ENCODE assay signal across 25 mouse cellular contexts in the genomic region with DNA sequence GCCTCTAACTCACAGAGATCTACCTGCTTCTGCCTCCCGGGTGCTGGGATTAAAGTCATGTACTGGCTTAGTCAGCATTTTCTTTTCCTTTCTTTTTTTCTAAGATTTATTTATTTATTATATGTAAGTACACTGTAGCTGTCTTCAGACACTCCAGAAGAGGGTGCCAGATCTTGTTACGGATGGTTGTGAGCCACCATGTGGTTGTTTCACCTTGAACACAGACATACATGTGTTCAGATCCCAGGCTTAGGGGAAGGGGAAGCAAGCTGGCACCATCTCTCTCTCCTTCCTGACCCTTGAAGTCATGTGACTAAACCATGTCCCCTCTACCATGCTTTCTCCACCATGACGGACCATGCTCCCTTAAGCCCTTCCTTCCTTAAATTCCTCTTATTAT.
DNase-seq lines count a peak whose midpoint lies in the region; ATAC-seq and TF ChIP-seq lines count a peak whose summit lies in the region.
"Had no signal": no experiment of that assay in that cellular context is flagged by ENCODE, and none has a peak within 500 bp of the region (broad histone marks: within the 10 kb centered on the region; RNA-seq: fewer than 3 reads in every experiment).

No protein-coding gene starts in this region.

- H3K36me3 ChIP-seq in hindbrain, postnatal 0 days (ENCODE audit: insufficient read depth, low read length): no peaks in the 10 kb centered on the region
- H3K36me3 ChIP-seq in hindbrain, embryonic 13.5 days: no peaks in the 10 kb centered on the region
- no peaks in the 10 kb centered on the region for H3K36me3 ChIP-seq in thymus, adult 2 months (ENCODE audit: control insufficient read depth, insufficient read depth, low read length)
- H3K36me3 ChIP-seq in myocyte (ENCODE audit: control insufficient read depth, insufficient read depth): no peaks in the 10 kb centered on the region
- H3K36me3 ChIP-seq: embryonic facial prominence, embryonic 12.5 days; embryonic facial prominence, embryonic 15.5 days; forebrain, embryonic 12.5 days; forebrain, embryonic 15.5 days; G1E; heart, embryonic 12.5 days; heart, embryonic 15.5 days; hindbrain, embryonic 10.5 days had no signal

- H3ac ChIP-seq in myocyte (ENCODE audit: control insufficient read depth, insufficient read length): no peak overlapping the region

- H3K4me1 ChIP-seq in hindbrain, postnatal 0 days (ENCODE audit: insufficient read depth, low read length): no peaks in the 10 kb centered on the region
- no peaks in the 10 kb centered on the region for H3K4me1 ChIP-seq in hindbrain, embryonic 13.5 days (replicated peaks)
- peaks cover 28% of the 10 kb centered on the region for H3K4me1 ChIP-seq in thymus, adult 2 months (replicated peaks; ENCODE audit: control insufficient read depth, insufficient read depth, low read length)
- H3K4me1 ChIP-seq: embryonic facial prominence, embryonic 12.5 days; forebrain, embryonic 12.5 days; forebrain, embryonic 15.5 days had no signal

- no peak overlapping the region for H3K9ac ChIP-seq in hindbrain, postnatal 0 days (replicated peaks; ENCODE audit: low read length)
- no peak overlapping the region for H3K9ac ChIP-seq in hindbrain, embryonic 13.5 days
- H3K9ac ChIP-seq: embryonic facial prominence, embryonic 12.5 days; embryonic facial prominence, embryonic 15.5 days; forebrain, embryonic 12.5 days; forebrain, embryonic 15.5 days; heart, embryonic 12.5 days; heart, embryonic 15.5 days; hindbrain, embryonic 14.5 days had no signal

- DNase-seq in hindbrain, postnatal 0 days (ENCODE audit: low spot score): no peak
- peak; percentile 38 for DNase-seq in thymus, adult 2 months
- no peak for DNase-seq in thymus, adult 18-20 months
- DNase-seq in 416B (ENCODE audit: low read depth): peak; percentile 2
- no peak for DNase-seq in frontal cortex, postnatal 14 days (ENCODE audit: low spot score in 2 of 2)
- DNase-seq: adrenal gland, postnatal 10 days; adrenal gland, postnatal 36 days; cerebellum, adult 11 months; cerebellum, adult 2 months; cerebellum, adult 9-11 months; cerebellum, postnatal 25 days; heart, adult 18-20 months; heart, postnatal 10 days; heart, postnatal 36 days had no signal

- H3K27ac ChIP-seq in hindbrain, postnatal 0 days: no peak overlapping the region
- no peak overlapping the region for H3K27ac ChIP-seq in hindbrain, embryonic 13.5 days
- no peak overlapping the region for H3K27ac ChIP-seq in thymus, adult 2 months (ENCODE audit: control insufficient read depth, insufficient read depth, low read length)
- H3K27ac ChIP-seq: embryonic facial prominence, embryonic 12.5 days; embryonic facial prominence, embryonic 15.5 days; forebrain, embryonic 12.5 days; forebrain, embryonic 15.5 days; heart, embryonic 15.5 days; hindbrain, embryonic 10.5 days; hindbrain, embryonic 14.5 days had no signal

- no peak for TF ChIP-seq POLR2A in thymus, adult 2 months (IDR thresholded peaks at IDR 0.05; ENCODE audit: control insufficient read depth, extremely low read depth, insufficient read depth, low read length, poor library complexity)
- TF ChIP-seq POLR2A in myocyte (IDR thresholded peaks at IDR 0.05; ENCODE audit: insufficient read length, low read depth): no peak

- WGBS in hindbrain, postnatal 0 days: 83% methylated on average over 3 of the region's 3 CpGs
- WGBS in hindbrain, embryonic 13.5 days: 93% methylated on average over 3 of the region's 3 CpGs
- 62% methylated on average over 3 of the region's 3 CpGs for WGBS in thymus, adult 2 months

- no peak overlapping the region for H3K4me3 ChIP-seq in hindbrain, postnatal 0 days (ENCODE audit: low read length)
- no peak overlapping the region for H3K4me3 ChIP-seq in hindbrain, embryonic 13.5 days
- H3K4me3 ChIP-seq in thymus, adult 2 months (ENCODE audit: control insufficient read depth, insufficient read depth, low read length): no peak overlapping the region
- no peak overlapping the region for H3K4me3 ChIP-seq in myocyte
- H3K4me3 ChIP-seq: embryonic facial prominence, embryonic 12.5 days; embryonic facial prominence, embryonic 15.5 days; forebrain, embryonic 12.5 days; forebrain, embryonic 15.5 days; heart, embryonic 12.5 days; heart, embryonic 15.5 days; hindbrain, embryonic 10.5 days had no signal

- no peaks in the 10 kb centered on the region for H3K79me2 ChIP-seq in myocyte (ENCODE audit: control insufficient read depth, insufficient read depth)

- ATAC-seq in hindbrain, postnatal 0 days: no peak
- no peak for ATAC-seq in hindbrain, embryonic 13.5 days (ENCODE audit: low FRiP score)
- ATAC-seq: forebrain, embryonic 15.5 days had no signal

- no peaks in the 10 kb centered on the region for H3K27me3 ChIP-seq in hindbrain, postnatal 0 days (ENCODE audit: insufficient read depth, low read length)
- no peaks in the 10 kb centered on the region for H3K27me3 ChIP-seq in hindbrain, embryonic 13.5 days
- H3K27me3 ChIP-seq in thymus, adult 2 months (ENCODE audit: control insufficient read depth, insufficient read depth, low read length): no peaks in the 10 kb centered on the region
- H3K27me3 ChIP-seq in myocyte (ENCODE audit: control insufficient read depth, insufficient read depth, insufficient read length): no peaks in the 10 kb centered on the region
- H3K27me3 ChIP-seq: embryonic facial prominence, embryonic 12.5 days; embryonic facial prominence, embryonic 15.5 days; forebrain, embryonic 12.5 days; forebrain, embryonic 15.5 days; heart, embryonic 12.5 days; heart, embryonic 15.5 days had no signal

- 0 out of 2 replicates have a peak, but pooled peaks have one; percentile 5 for TF ChIP-seq CTCF in hindbrain, postnatal 0 days (IDR thresholded peaks at IDR 0.05; ENCODE audit: low read depth)
- no peak for TF ChIP-seq CTCF in thymus, adult 2 months (IDR thresholded peaks at IDR 0.05; ENCODE audit: borderline replicate concordance, control insufficient read depth, extremely low read depth, insufficient read depth, low read length, poor library complexity)

- H3K9me3 ChIP-seq in hindbrain, postnatal 0 days (ENCODE audit: low read length): no peaks in the 10 kb centered on the region
- no peaks in the 10 kb centered on the region for H3K9me3 ChIP-seq in hindbrain, embryonic 13.5 days
- H3K9me3 ChIP-seq: embryonic facial prominence, embryonic 12.5 days; embryonic facial prominence, embryonic 15.5 days; forebrain, embryonic 12.5 days; forebrain, embryonic 15.5 days; G1E; heart, embryonic 12.5 days; heart, embryonic 15.5 days; hindbrain, embryonic 10.5 days had no signal

- H3K4me2 ChIP-seq in hindbrain, postnatal 0 days (ENCODE audit: low read depth, low read length): no peak overlapping the region
- H3K4me2 ChIP-seq in hindbrain, embryonic 13.5 days: no peak overlapping the region
- H3K4me2 ChIP-seq in myocyte (ENCODE audit: low read depth): peak overlapping the region; percentile 58
- H3K4me2 ChIP-seq: embryonic facial prominence, embryonic 12.5 days; embryonic facial prominence, embryonic 15.5 days; forebrain, embryonic 12.5 days; forebrain, embryonic 15.5 days; heart, embryonic 12.5 days; heart, embryonic 15.5 days; hindbrain, embryonic 14.5 days had no signal

TF ChIP-seq in myocyte, 11 proteins besides CTCF, POLR2A, EP300 and RAD21:
- no peak for TF ChIP-seq POLR2AphosphoS2 (IDR thresholded peaks at IDR 0.05; ENCODE audit: insufficient read length, low read depth)
- no peak for TF ChIP-seq MYOD1 (IDR thresholded peaks at IDR 0.05; ENCODE audit: control insufficient read depth in 1 of 3, insufficient read length in 2 of 3, low read depth in 2 of 3)
- TF ChIP-seq USF1 (IDR thresholded peaks at IDR 0.05; ENCODE audit: low read depth): no peak
- no peak for TF ChIP-seq E2F4 (IDR thresholded peaks at IDR 0.05; ENCODE audit: insufficient read depth)
- TF ChIP-seq CEBPB (IDR thresholded peaks at IDR 0.05; ENCODE audit: insufficient read depth, poor library complexity, severe bottlenecking): no peak
- no peak for TF ChIP-seq REST (IDR thresholded peaks at IDR 0.05; ENCODE audit: insufficient read depth, insufficient read length)
- TF ChIP-seq SRF (IDR thresholded peaks at IDR 0.05; ENCODE audit: control insufficient read depth, insufficient read length, low read depth): no peak

Comparison
In these comparisons a context has a peak if more than half of its experiments do, and no peak if none do; other contexts are left out.
1. DNase-seq: peak in thymus, adult 2 months (single experiment) and 416B (single experiment); none in hindbrain, postnatal 0 days (single experiment), thymus, adult 18-20 months (0 of 2) and frontal cortex, postnatal 14 days (0 of 2).